Mouse (Mus musculus): Measurements from ENCODE around the gene Adh7. TPM values are rescaled to one million over a fixed set of nuclear protein-coding genes. Genes with fewer than 3 reads are reported as not detected.

The Adh7 gene
- polyA plus RNA-seq, 1 experiment: not detected

GRCm38 (mm10) chr3:138263154-138263930, 45.8 kb downstream of the Adh7 start:
- no peaks in the 10 kb centered on the region for H3K9me3 ChIP-seq
- no peaks in the 10 kb centered on the region for H3K27me3 ChIP-seq (replicated peaks)
- no peaks in the 10 kb centered on the region for H3K4me1 ChIP-seq
- H3K4me3 ChIP-seq (replicated peaks): no peak overlapping the region
- TF ChIP-seq FLI1 (IDR thresholded peaks at IDR 0.05; ENCODE audit: low read length) (no peak), GATA1 (IDR thresholded peaks at IDR 0.05; ENCODE audit: borderline replicate concordance, low read length) (no peak)
- H3K36me3 ChIP-seq (replicated peaks; ENCODE audit: low read length): no peaks in the 10 kb centered on the region

- Histone ChIP-seq H3K9me3 (no peaks in the 10 kb centered on the region), H3K4me1 (no peaks in the 10 kb centered on the region), H3K27me3 (replicated peaks) (no peaks in the 10 kb centered on the region), H3K36me3 (replicated peaks; ENCODE audit: low read length) (no peaks in the 10 kb centered on the region), H3K4me3 (replicated peaks) (no peak overlapping the region)
- TF ChIP-seq GATA1 (IDR thresholded peaks at IDR 0.05; ENCODE audit: borderline replicate concordance, low read length) (no peak), FLI1 (IDR thresholded peaks at IDR 0.05; ENCODE audit: low read length) (no peak)
Measured at GRCm38 (mm10) chr3:138264648-138265047, 47.1 kb downstream of the Adh7 start.

GRCm38 (mm10) chr3:138270507-138270906, 52.9 kb downstream of the Adh7 start:
- Histone ChIP-seq H3K36me3 (replicated peaks; ENCODE audit: low read length) (no peaks in the 10 kb centered on the region), H3K4me1 (no peaks in the 10 kb centered on the region), H3K27me3 (replicated peaks) (no peaks in the 10 kb centered on the region), H3K4me3 (replicated peaks) (no peak overlapping the region), H3K9me3 (no peaks in the 10 kb centered on the region)
- no peak for TF ChIP-seq FLI1 (IDR thresholded peaks at IDR 0.05; ENCODE audit: low read length)

- Histone ChIP-seq H3K4me3 (replicated peaks) (no peak overlapping the region), H3K27me3 (replicated peaks) (no peaks in the 10 kb centered on the region), H3K9me3 (no peaks in the 10 kb centered on the region), H3K36me3 (replicated peaks; ENCODE audit: low read length) (no peaks in the 10 kb centered on the region), H3K4me1 (no peaks in the 10 kb centered on the region)
- TF ChIP-seq FLI1 (IDR thresholded peaks at IDR 0.05; ENCODE audit: low read length) (no peak), GATA1 (IDR thresholded peaks at IDR 0.05; ENCODE audit: borderline replicate concordance, low read length) (no peak)
Measured at GRCm38 (mm10) chr3:138271297-138271696, 53.7 kb downstream of the Adh7 start.

- H3K36me3 ChIP-seq (replicated peaks; ENCODE audit: low read length): no peaks in the 10 kb centered on the region
- H3K27me3 ChIP-seq (replicated peaks): no peaks in the 10 kb centered on the region
- no peak overlapping the region for H3K4me3 ChIP-seq (replicated peaks)
- no peaks in the 10 kb centered on the region for H3K9me3 ChIP-seq
- TF ChIP-seq FLI1 (IDR thresholded peaks at IDR 0.05; ENCODE audit: low read length) (no peak), GATA1 (IDR thresholded peaks at IDR 0.05; ENCODE audit: borderline replicate concordance, low read length) (no peak)
- no peaks in the 10 kb centered on the region for H3K4me1 ChIP-seq
Measured at GRCm38 (mm10) chr3:138273080-138273479, 55.5 kb downstream of the Adh7 start.

- Histone ChIP-seq H3K36me3 (replicated peaks; ENCODE audit: low read length) (no peaks in the 10 kb centered on the region), H3K4me3 (replicated peaks) (no peak overlapping the region), H3K9me3 (no peaks in the 10 kb centered on the region), H3K27me3 (replicated peaks) (no peaks in the 10 kb centered on the region), H3K4me1 (no peaks in the 10 kb centered on the region)
- TF ChIP-seq FLI1 (IDR thresholded peaks at IDR 0.05; ENCODE audit: low read length) (no peak), GATA1 (IDR thresholded peaks at IDR 0.05; ENCODE audit: borderline replicate concordance, low read length) (no peak)
Measured at GRCm38 (mm10) chr3:138275100-138275499, 57.5 kb downstream of the Adh7 start.

- 0 out of 2 replicates have a peak, but pooled peaks cover 4% of the 10 kb centered on the region for H3K9me3 ChIP-seq
- TF ChIP-seq FLI1 (IDR thresholded peaks at IDR 0.05; ENCODE audit: low read length) (no peak), GATA1 (IDR thresholded peaks at IDR 0.05; ENCODE audit: borderline replicate concordance, low read length) (no peak)
- H3K27me3 ChIP-seq (replicated peaks): peaks cover 3% of the 10 kb centered on the region
- no peaks in the 10 kb centered on the region for H3K4me1 ChIP-seq
- no peaks in the 10 kb centered on the region for H3K36me3 ChIP-seq (replicated peaks; ENCODE audit: low read length)
- no peak overlapping the region for H3K4me3 ChIP-seq (replicated peaks)
Measured at GRCm38 (mm10) chr3:138282556-138282955, 65.0 kb downstream of the Adh7 start.

Other genes starting within 250 kb of the Adh7 start
- 8.0 and 32.0 TPM in 2 replicates for gene Dapp1, start 236.2 kb upstream of the Adh7 start, polyA plus RNA-seq (2012; ENCODE audit: insufficient read depth, low replicate concordance)
- gene 1110002E22Rik, start 152.7 kb upstream of the Adh7 start, polyA plus RNA-seq (2012; ENCODE audit: insufficient read depth, low replicate concordance): 0.03 TPM in 1 of 2 replicates, not detected in the other
- gene Gm5105, start 150.4 kb upstream of the Adh7 start, polyA plus RNA-seq (2012; ENCODE audit: insufficient read depth, low replicate concordance): not detected in 2 replicates
- 0.78 and 3.1 TPM in 2 replicates for gene Trmt10a, start 74.3 kb upstream of the Adh7 start, polyA plus RNA-seq (2012; ENCODE audit: insufficient read depth, low replicate concordance)
- 0.41 TPM in 1 of 2 replicates, not detected in the other for gene Mttp, start 72.8 kb upstream of the Adh7 start, polyA plus RNA-seq (2012; ENCODE audit: insufficient read depth, low replicate concordance)
- not detected in 2 replicates for gene 4930579F01Rik, start 23.9 kb upstream of the Adh7 start, polyA plus RNA-seq (2012; ENCODE audit: insufficient read depth, low replicate concordance)
- gene Adh1, start 43.2 kb downstream of the Adh7 start, polyA plus RNA-seq (2012; ENCODE audit: insufficient read depth, low replicate concordance): 0.11 TPM in 1 of 2 replicates, not detected in the other
- gene Adh6a, start 95.5 kb downstream of the Adh7 start, polyA plus RNA-seq (2012; ENCODE audit: insufficient read depth, low replicate concordance): not detected in 2 replicates
- gene Adh6b, start 124.0 kb downstream of the Adh7 start, polyA plus RNA-seq (2012; ENCODE audit: insufficient read depth, low replicate concordance): not detected in 2 replicates
- not detected in 2 replicates for gene Adh4, start 197.7 kb downstream of the Adh7 start, polyA plus RNA-seq (2012; ENCODE audit: insufficient read depth, low replicate concordance)
- 2.5 and 12.6 TPM in 2 replicates for gene Adh5, start 225.3 kb downstream of the Adh7 start, polyA plus RNA-seq (2012; ENCODE audit: insufficient read depth, low replicate concordance)

Measured in megakaryocyte, embryonic 14.5 days (primary cell).